Mouse (Mus musculus): ENCODE measurements around the gene Gorasp1.

Gorasp1 gene

GRCm38 (mm10) chr9:119972582-119972981 is 35.2 kb upstream of the Gorasp1 start:
- DNase-seq (ENCODE audit: low read depth, low spot score) = no peak

- no peak for DNase-seq (ENCODE audit: low read depth, low spot score)
These were observed 34.8 kb upstream of the Gorasp1 start for GRCm38 (mm10) chr9:119972166-119972565.

- no peak for DNase-seq (ENCODE audit: low read depth, low spot score)
These were observed 33.6 kb upstream of the Gorasp1 start for GRCm38 (mm10) chr9:119970763-119971656.

GRCm38 (mm10) chr9:119970221-119970620 is 32.9 kb upstream of the Gorasp1 start:
- no peak for DNase-seq (ENCODE audit: low read depth, low spot score)

- DNase-seq (ENCODE audit: low read depth, low spot score) = no peak
These were observed 32.4 kb upstream of the Gorasp1 start for GRCm38 (mm10) chr9:119969811-119970210.

GRCm38 (mm10) chr9:119966221-119966910 is 29.0 kb upstream of the Gorasp1 start:
- no peak for DNase-seq (ENCODE audit: low read depth, low spot score)

GRCm38 (mm10) chr9:119965186-119965585 is 27.8 kb upstream of the Gorasp1 start:
- DNase-seq (ENCODE audit: low read depth, low spot score) = no peak

GRCm38 (mm10) chr9:119964206-119964605 is 26.8 kb upstream of the Gorasp1 start:
- DNase-seq (ENCODE audit: low read depth, low spot score) = no peak

GRCm38 (mm10) chr9:119962987-119963667 is 25.8 kb upstream of the Gorasp1 start:
- DNase-seq (ENCODE audit: low read depth, low spot score) = no peak

- DNase-seq (ENCODE audit: low read depth, low spot score) = no peak
These were observed 24.9 kb upstream of the Gorasp1 start for GRCm38 (mm10) chr9:119962216-119962615.

GRCm38 (mm10) chr9:119958835-119959234 is 21.5 kb upstream of the Gorasp1 start:
- no peak for DNase-seq (ENCODE audit: low read depth, low spot score)

- DNase-seq (ENCODE audit: low read depth, low spot score) = no peak
These were observed 14.0 kb upstream of the Gorasp1 start for GRCm38 (mm10) chr9:119951388-119951787.

- DNase-seq (ENCODE audit: low read depth, low spot score) = no peak
These were observed 13.1 kb upstream of the Gorasp1 start for GRCm38 (mm10) chr9:119950434-119950833.

- no peak for DNase-seq (ENCODE audit: low read depth, low spot score)
These were observed 11.4 kb upstream of the Gorasp1 start for GRCm38 (mm10) chr9:119948804-119949203.

- DNase-seq (ENCODE audit: low read depth, low spot score) = peak; percentile 48
These were observed 8.0 kb upstream of the Gorasp1 start for GRCm38 (mm10) chr9:119945173-119945900.

- DNase-seq (ENCODE audit: low read depth, low spot score) = no peak
These were observed 6.0 kb upstream of the Gorasp1 start for GRCm38 (mm10) chr9:119943326-119943725.

GRCm38 (mm10) chr9:119941861-119942260 is 4.5 kb upstream of the Gorasp1 start:
- DNase-seq (ENCODE audit: low read depth, low spot score) = no peak

- DNase-seq (ENCODE audit: low read depth, low spot score) = no peak
These were observed 4.0 kb upstream of the Gorasp1 start for GRCm38 (mm10) chr9:119941407-119941806.

GRCm38 (mm10) chr9:119939646-119940045 is 2.3 kb upstream of the Gorasp1 start:
- no peak for DNase-seq (ENCODE audit: low read depth, low spot score)

GRCm38 (mm10) chr9:119938496-119938895 is 1.1 kb upstream of the Gorasp1 start:
- DNase-seq (ENCODE audit: low read depth, low spot score) = no peak

- no peak for DNase-seq (ENCODE audit: low read depth, low spot score)
These were observed 3.7 kb downstream of the Gorasp1 start for GRCm38 (mm10) chr9:119933675-119934074.

- DNase-seq (ENCODE audit: low read depth, low spot score) = no peak
These were observed 5.0 kb downstream of the Gorasp1 start for GRCm38 (mm10) chr9:119932358-119932757.

Measured in WW6 (cell line).